Mouse (Mus musculus) bone marrow macrophage, adult 2 months (primary cell): ENCODE data around the gene Smim14.

Experiments used
- CTCF ChIP-seq: IDR thresholded peaks from 2 replicates; pipeline ENCODE4 v1.5.1; 2012; ENCODE audit warnings: low read depth, mild to moderate bottlenecking, low read length, moderate library complexity
- POLR2A ChIP-seq: IDR thresholded peaks from 2 replicates; pipeline ENCODE4 v1.6.1; 2012; ENCODE audit warnings: mild to moderate bottlenecking, low read depth, low read length, borderline replicate concordance

- no peak for TF ChIP-seq CTCF
- no peak for TF ChIP-seq POLR2A
These were observed 28.6 kb downstream of the Smim14 start for GRCm38 (mm10) chr5:65508395-65508794.
